Mouse (Mus musculus) CH12.LX (cell line): ENCODE data around the gene Slc17a5. TPM values are rescaled to one million over a fixed set of nuclear protein-coding genes. Genes with fewer than 3 reads are reported as not detected.

Experiments
- DNase-seq: peaks from one replicate; pipeline ENCODE4 v3.0.0-alpha.2; 2013; ENCODE audit errors: extremely low read depth
- H3K27ac ChIP-seq: 2 replicates; pipeline ENCODE4 v1.5.1; 2012; ENCODE audit warnings: low read depth, mild to moderate bottlenecking, control low read depth, moderate library complexity; ENCODE audit not compliant: insufficient read depth
- H3K27me3 ChIP-seq: replicated peaks from 2 replicates; pipeline ENCODE3; 2012; ENCODE audit warnings: inconsistent platforms
- H3K36me3 ChIP-seq, 2 experiments: replicated peaks in 1 of 2; 2 replicates each; pipeline versions ENCODE3 to v1.6.1; 2012; ENCODE audit warnings: inconsistent platforms in 1 of 2, low read length in 1 of 2, mild to moderate bottlenecking in 1 of 2, mixed read lengths in 1 of 2, moderate library complexity in 1 of 2; ENCODE audit not compliant: control insufficient read depth in 1 of 2, insufficient read depth in 1 of 2
- H3K4me1 ChIP-seq, 2 experiments: 2 replicates each; pipeline ENCODE4 v1.6.1; 2012; ENCODE audit warnings: inconsistent platforms in 1 of 2, moderate library complexity in 1 of 2; ENCODE audit not compliant: insufficient read depth in 2 of 2, control insufficient read depth in 1 of 2
- H3K4me2 ChIP-seq: 2 replicates; pipeline ENCODE4 v1.6.1; 2012; ENCODE audit warnings: low read depth, mild to moderate bottlenecking, control low read depth; ENCODE audit not compliant: poor library complexity, insufficient read depth, severe bottlenecking
- H3K4me3 ChIP-seq, 3 experiments: fragments of 150-350 bp in 1 of 3; sonication (generic) in 1 of 3; replicated peaks in 1 of 3; 2 replicates each; pipeline versions ENCODE3 to v1.5.1; 2011 to 2012; ENCODE audit warnings: low read depth in 2 of 3, low read length in 2 of 3, mild to moderate bottlenecking in 2 of 3, moderate library complexity in 2 of 3, control low read depth in 1 of 3, improper control_type of control experiment in 1 of 3, inconsistent platforms in 1 of 3, mixed read lengths in 1 of 3; ENCODE audit not compliant: poor library complexity in 1 of 3
- H3K79me2 ChIP-seq: replicated peaks from 2 replicates; pipeline ENCODE4 v1.6.1; 2012; ENCODE audit warnings: mild to moderate bottlenecking, moderate library complexity; ENCODE audit not compliant: control insufficient read depth, poor library complexity, insufficient read depth, severe bottlenecking; ENCODE audit errors: extremely low read depth
- H3K9ac ChIP-seq: 2 replicates; pipeline ENCODE4 v1.6.1; 2012; ENCODE audit warnings: low read depth, mild to moderate bottlenecking, control low read depth, moderate library complexity; ENCODE audit not compliant: insufficient read depth
- H3K9me3 ChIP-seq: replicated peaks from 2 replicates; pipeline ENCODE3; 2012; ENCODE audit warnings: low read length, inconsistent platforms, mixed read lengths
- CHD2 ChIP-seq: IDR thresholded peaks from 2 replicates; pipeline ENCODE4 v1.6.1; 2011; ENCODE audit warnings: low read length, improper control_type of control experiment
- CTCF ChIP-seq, 2 experiments: IDR thresholded peaks in 1 of 2; conservative IDR thresholded peaks in 1 of 2; 2 replicates each; pipeline ENCODE4 v1.5.1; 2011 to 2012; ENCODE audit warnings: low read depth in 2 of 2, low read length in 2 of 2, improper control_type of control experiment in 1 of 2, inconsistent platforms in 1 of 2, mild to moderate bottlenecking in 1 of 2, moderate library complexity in 1 of 2
- E2F4 ChIP-seq: IDR thresholded peaks from 2 replicates; pipeline ENCODE4 v1.6.1; 2011; ENCODE audit warnings: low read depth, low read length, improper control_type of control experiment; ENCODE audit not compliant: insufficient replicate concordance
- ELF1 ChIP-seq: IDR thresholded peaks from 2 replicates; pipeline ENCODE4 v1.6.1; 2014; ENCODE audit warnings: low read depth, mild to moderate bottlenecking, inconsistent platforms, low read length, improper control_type of control experiment
- ETS1 ChIP-seq: conservative IDR thresholded peaks from 2 replicates; pipeline ENCODE4 v1.6.1; 2012; ENCODE audit warnings: low read depth, mild to moderate bottlenecking, inconsistent platforms, low read length, improper control_type of control experiment, moderate library complexity
- HCFC1 ChIP-seq: IDR thresholded peaks from 2 replicates; pipeline ENCODE4 v1.6.1; 2012; ENCODE audit warnings: low read depth, mild to moderate bottlenecking, inconsistent platforms, low read length, improper control_type of control experiment
- IRF4 ChIP-seq: IDR thresholded peaks from 2 replicates; pipeline ENCODE4 v1.6.1; 2014; ENCODE audit warnings: low read depth, mild to moderate bottlenecking, inconsistent platforms, low read length, improper control_type of control experiment
- JUN ChIP-seq: IDR thresholded peaks from 2 replicates; pipeline ENCODE4 v1.6.1; 2011; ENCODE audit warnings: low read depth, mild to moderate bottlenecking, low read length, improper control_type of control experiment, moderate library complexity; ENCODE audit not compliant: insufficient read depth
- MAX ChIP-seq: IDR thresholded peaks from 2 replicates; pipeline ENCODE4 v1.6.1; 2011; ENCODE audit warnings: low read length, improper control_type of control experiment
- MAZ ChIP-seq: IDR thresholded peaks from 2 replicates; pipeline ENCODE4 v1.6.1; 2012; ENCODE audit warnings: low read depth, mild to moderate bottlenecking, inconsistent platforms, low read length, improper control_type of control experiment, moderate library complexity
- NRF1 ChIP-seq: IDR thresholded peaks from 2 replicates; pipeline ENCODE4 v1.6.1; 2014; ENCODE audit warnings: low read depth, mild to moderate bottlenecking, inconsistent platforms, low read length, improper control_type of control experiment, moderate library complexity
- POLR2A ChIP-seq: IDR thresholded peaks from 2 replicates; pipeline ENCODE4 v1.6.1; 2011; ENCODE audit warnings: low read depth, mild to moderate bottlenecking, improper control_type of control experiment, low read length
- RAD21 ChIP-seq: IDR thresholded peaks from 2 replicates; pipeline ENCODE4 v1.6.1; 2011; ENCODE audit warnings: low read depth, mild to moderate bottlenecking, low read length, improper control_type of control experiment, moderate library complexity
- RCOR1 ChIP-seq: conservative IDR thresholded peaks from 2 replicates; pipeline ENCODE4 v1.6.1; 2012; ENCODE audit warnings: low read depth, mild to moderate bottlenecking, inconsistent platforms, low read length, improper control_type of control experiment
- TBP ChIP-seq: conservative IDR thresholded peaks from 2 replicates; pipeline ENCODE4 v1.6.1; 2011; ENCODE audit warnings: low read depth, low read length, improper control_type of control experiment
- TCF12 ChIP-seq: IDR thresholded peaks from 2 replicates; pipeline ENCODE4 v1.6.1; 2014; ENCODE audit warnings: low read depth, mild to moderate bottlenecking, inconsistent platforms, low read length, improper control_type of control experiment
- UBTF ChIP-seq: IDR thresholded peaks from 2 replicates; pipeline ENCODE4 v1.6.1; 2012; ENCODE audit warnings: low read depth, mild to moderate bottlenecking, inconsistent platforms, low read length, improper control_type of control experiment, moderate library complexity
- ZMIZ1 ChIP-seq: IDR thresholded peaks from 2 replicates; pipeline ENCODE4 v1.6.1; 2012; ENCODE audit warnings: low read depth, mild to moderate bottlenecking, inconsistent platforms, low read length, improper control_type of control experiment
- dilution Hi-C: fragments of 300-500 bp; cut with MboI; formaldehyde crosslinking; loops from 2 replicates; pipeline ENCODE4 v1.14.3; 2020; ENCODE audit warnings: low sequenced_read_pairs; ENCODE audit not compliant: extremely low pct_unique_long_range_greater_than_20kb, extremely low pct_ligation_motif_present
- in situ Hi-C: fragments of 300-500 bp; cut with MboI; formaldehyde crosslinking; loops from 3 replicates; pipeline ENCODE4 v1.14.3; 2019; ENCODE audit warnings: low sequenced_read_pairs, low pct_ligation_motif_present, low pct_unique_long_range_greater_than_20kb, mixed read lengths
- polyA plus RNA-seq: library from polyadenylated mRNA; unstranded; fragments of >175 nt; gene quantifications from 2 replicates; pipeline ENCODE4 v1.2.1, GENCODE M21; 2012; ENCODE audit warnings: low read depth; ENCODE audit not compliant: insufficient read length
- total RNA-seq, 2 experiments: library from RNA; depleted of rRNA; stranded (reverse); fragments of 300-350 nt in 1 of 2; fragments of >200 nt in 1 of 2; gene quantifications; 2 replicates each; pipeline ENCODE4 v1.2.3; 2012 to 2014

The Slc17a5 gene
- total and polyA plus RNA-seq, 3 experiments = 4.9 to 7.6 (median 6.7) TPM

DNA sequence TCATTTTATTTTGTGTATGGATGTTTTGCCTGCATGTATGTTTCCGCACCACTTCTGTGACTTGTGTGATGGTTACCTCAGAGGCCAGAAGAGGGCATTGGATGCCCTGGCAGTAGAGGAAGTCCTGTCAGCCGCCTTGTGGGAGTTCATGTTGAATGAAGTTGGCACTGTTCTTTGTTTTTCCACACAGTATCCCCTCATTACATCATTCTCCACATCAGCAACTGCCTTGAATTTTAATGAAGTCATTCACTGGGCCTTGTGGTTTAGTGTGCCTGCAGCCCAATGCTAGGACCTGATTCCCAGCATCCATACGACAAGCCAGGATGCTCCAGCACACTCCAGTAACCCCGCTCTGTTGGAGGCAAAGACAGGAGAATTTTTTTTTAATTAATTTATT lies 86.6 kb downstream of the Slc17a5 start:
- H3K9ac ChIP-seq = no peak overlapping the region
- H3K27me3 ChIP-seq = no peaks in the 10 kb centered on the region
- no peak for DNase-seq
- peaks cover 19% of the 10 kb centered on the region for H3K79me2 ChIP-seq
- H3K9me3 ChIP-seq = no peaks in the 10 kb centered on the region
- no peak overlapping the region for H3K27ac ChIP-seq
- TF ChIP-seq IRF4 (no peak), CTCF (conservative IDR thresholded peaks at IDR 0.05 in 1 of 2, IDR thresholded peaks at IDR 0.05 in 1 of 2; ENCODE audit: low read depth in 2 of 2, low read length in 2 of 2) (peak in 1 of 2 experiments; percentile 19; a peak in 1 of 4 replicates)
- H3K4me3 ChIP-seq = no peak overlapping the region
- no peaks in the 10 kb centered on the region for H3K36me3 ChIP-seq
- dilution Hi-C loops = no loop called here
- H3K4me2 ChIP-seq = no peak overlapping the region
- in situ Hi-C loops = no loop called here
- peaks cover 4 to 19% of the 10 kb centered on the region in 2 experiments for H3K4me1 ChIP-seq

DNA sequence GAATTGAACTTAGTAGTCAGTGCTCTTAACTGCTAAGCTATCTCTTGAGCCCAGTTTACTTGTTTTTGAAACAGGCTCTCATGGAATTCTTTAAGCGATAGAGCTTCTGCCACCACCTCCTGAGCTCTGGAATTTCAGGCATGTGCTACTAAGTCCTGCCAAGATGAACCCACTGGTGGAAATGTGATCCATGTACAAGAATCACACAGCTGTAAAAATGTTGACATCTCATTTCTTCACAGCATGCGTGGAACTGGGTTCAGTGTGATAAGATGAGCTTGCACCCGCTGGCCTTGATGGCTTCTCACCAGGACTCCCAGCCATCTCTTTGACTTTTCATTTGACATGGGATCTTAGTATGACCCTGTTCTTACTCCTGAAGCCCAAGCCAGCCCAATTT lies 87.5 kb downstream of the Slc17a5 start:
- no peak for DNase-seq

DNA sequence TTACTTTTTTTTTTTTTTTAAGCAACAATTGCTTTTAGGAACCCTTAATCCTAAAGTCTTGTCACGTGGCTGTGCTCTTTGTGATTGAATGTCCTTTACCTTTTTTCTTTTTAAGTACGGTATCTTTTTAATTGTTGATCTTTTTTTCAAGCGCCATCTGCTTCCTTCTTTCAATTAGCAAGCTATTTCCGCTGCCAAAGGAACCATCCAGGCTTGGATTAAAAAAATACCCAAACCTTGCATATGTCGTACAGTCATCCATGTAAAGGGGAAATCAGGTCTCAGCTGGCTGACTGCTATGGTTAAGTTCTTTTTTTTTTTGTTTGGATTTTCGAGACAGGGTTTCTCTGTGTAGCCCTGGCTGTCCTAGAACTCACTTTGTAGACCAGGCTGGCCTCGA lies 94.7 kb downstream of the Slc17a5 start:
- Histone ChIP-seq H3K4me3 (no peak overlapping the region), H3K9ac (no peak overlapping the region), H3K27ac (no peak overlapping the region), H3K79me2 (no peaks in the 10 kb centered on the region), H3K4me2 (no peak overlapping the region), H3K27me3 (no peaks in the 10 kb centered on the region), H3K4me1 (peaks cover 7 to 41% of the 10 kb centered on the region in 2 experiments; a peak in 3 of 4 replicates), H3K36me3 (no peaks in the 10 kb centered on the region), H3K9me3 (no peaks in the 10 kb centered on the region)
- dilution Hi-C loops (no loop called here), in situ Hi-C loops (no loop called here)
- no peak for DNase-seq
- TF ChIP-seq ELF1 (no peak), NRF1 (no peak), IRF4 (no peak), MAX (no peak), ETS1 (no peak), RCOR1 (no peak), E2F4 (no peak), TBP (no peak), MAZ (no peak), RAD21 (no peak), CTCF (conservative IDR thresholded peaks at IDR 0.05 in 1 of 2, IDR thresholded peaks at IDR 0.05 in 1 of 2; ENCODE audit: low read depth in 2 of 2, low read length in 2 of 2) (no peak), TCF12 (no peak), POLR2A (no peak), JUN (no peak), ZMIZ1 (no peak), CHD2 (no peak), UBTF (no peak)
- TF ChIP-seq, all 38 proteins: peak for 0

More for the DNA sequence above, 87.5 kb downstream of the Slc17a5 start:
- Histone ChIP-seq H3K27ac (no peak overlapping the region), H3K27me3 (no peaks in the 10 kb centered on the region), H3K4me3 (no peak overlapping the region), H3K4me2 (no peak overlapping the region), H3K36me3 (no peaks in the 10 kb centered on the region), H3K9me3 (no peaks in the 10 kb centered on the region), H3K79me2 (peaks cover 15% of the 10 kb centered on the region), H3K4me1 (peaks cover 0 to 23% of the 10 kb centered on the region in 2 experiments; a peak in 2 of 4 replicates), H3K9ac (no peak overlapping the region)
- in situ Hi-C loops (no loop called here), dilution Hi-C loops (no loop called here)
- TF ChIP-seq MAZ = no peak
- TF ChIP-seq HCFC1 = no peak
- no peak for TF ChIP-seq UBTF
- no peak for TF ChIP-seq ETS1
